Mouse (Mus musculus): ENCODE results near the gene Mest. TPM values are rescaled to one million over a fixed set of nuclear protein-coding genes. Genes with fewer than 3 reads are reported as not detected.

Gene Mest
- polyA plus RNA-seq, 1 experiment from 2014 or later = 1,492 TPM

- H3K36me3 ChIP-seq (ENCODE audit: control insufficient read depth, insufficient read depth, low read length) = no peaks in the 10 kb centered on the region
- ATAC-seq (ENCODE audit: insufficient read depth, low FRiP score, low TSS enrichment) (no peak), DNase-seq (ENCODE audit: low spot score) (no peak)
- H3K9me3 ChIP-seq (ENCODE audit: control insufficient read depth, low read length) = peaks cover 10% of the 10 kb centered on the region
- WGBS = 41% methylated on average over 18 of the region's 18 CpGs
- H3K9ac ChIP-seq (ENCODE audit: low read length) = no peak overlapping the region; the same call in 1 of the 2 replicates
- no peak overlapping the region for H3K27ac ChIP-seq (ENCODE audit: low read depth, low read length)
- no peak overlapping the region for H3K4me3 ChIP-seq (ENCODE audit: low read depth, low read length)
- no peaks in the 10 kb centered on the region for H3K27me3 ChIP-seq (ENCODE audit: control insufficient read depth, insufficient read depth, low read length)
- H3K4me2 ChIP-seq (ENCODE audit: low read depth) = no peak overlapping the region
- H3K4me1 ChIP-seq (ENCODE audit: control insufficient read depth, insufficient read depth, low read length) = peaks cover 22% of the 10 kb centered on the region
Measured at GRCm38 (mm10) chr6:30732571-30733130, 9.3 kb downstream of the Mest start.

GRCm38 (mm10) chr6:30734465-30734864, 11.1 kb downstream of the Mest start:
- ATAC-seq (ENCODE audit: insufficient read depth, low FRiP score, low TSS enrichment) (no peak), DNase-seq (ENCODE audit: low spot score) (no peak)
- no peaks in the 10 kb centered on the region for H3K36me3 ChIP-seq (ENCODE audit: control insufficient read depth, insufficient read depth, low read length)
- H3K9me3 ChIP-seq (ENCODE audit: control insufficient read depth, low read length) = peaks cover 19% of the 10 kb centered on the region
- 61% methylated on average over 6 of the region's 6 CpGs for WGBS
- H3K27me3 ChIP-seq (ENCODE audit: control insufficient read depth, insufficient read depth, low read length) = no peaks in the 10 kb centered on the region
- peak overlapping the region; percentile 90 for H3K27ac ChIP-seq (ENCODE audit: low read depth, low read length)
- H3K9ac ChIP-seq (ENCODE audit: low read length) = peak overlapping the region; percentile 60
- peak overlapping the region; percentile 55 for H3K4me2 ChIP-seq (ENCODE audit: low read depth)
- H3K4me1 ChIP-seq (ENCODE audit: control insufficient read depth, insufficient read depth, low read length) = peaks cover 21% of the 10 kb centered on the region
- H3K4me3 ChIP-seq (ENCODE audit: low read depth, low read length) = no peak overlapping the region

GRCm38 (mm10) chr6:30734988-30735727, 11.8 kb downstream of the Mest start:
- WGBS = 45% methylated on average over 22 of the region's 22 CpGs
- Histone ChIP-seq H3K9me3 (ENCODE audit: control insufficient read depth, low read length) (peaks cover 19% of the 10 kb centered on the region), H3K4me1 (ENCODE audit: control insufficient read depth, insufficient read depth, low read length) (peaks cover 14% of the 10 kb centered on the region), H3K9ac (ENCODE audit: low read length) (peak overlapping the region; percentile 60), H3K4me2 (ENCODE audit: low read depth) (peak overlapping the region; percentile 55), H3K27me3 (ENCODE audit: control insufficient read depth, insufficient read depth, low read length) (no peaks in the 10 kb centered on the region), H3K27ac (ENCODE audit: low read depth, low read length) (peak overlapping the region; percentile 90), H3K36me3 (ENCODE audit: control insufficient read depth, insufficient read depth, low read length) (no peaks in the 10 kb centered on the region), H3K4me3 (ENCODE audit: low read depth, low read length) (peak overlapping the region; percentile 13; the same call in 1 of the 2 replicates)
- ATAC-seq (ENCODE audit: insufficient read depth, low FRiP score, low TSS enrichment) = no peak
- no peak for DNase-seq (ENCODE audit: low spot score)

GRCm38 (mm10) chr6:30735728-30736371, 12.5 kb downstream of the Mest start:
- ATAC-seq (ENCODE audit: insufficient read depth, low FRiP score, low TSS enrichment) (no peak), DNase-seq (ENCODE audit: low spot score) (peak; percentile 68)
- H3K4me2 ChIP-seq (ENCODE audit: low read depth) = peak overlapping the region; percentile 55
- peak overlapping the region; percentile 90 for H3K27ac ChIP-seq (ENCODE audit: low read depth, low read length)
- peak overlapping the region; percentile 60 for H3K9ac ChIP-seq (ENCODE audit: low read length)
- 41% methylated on average over 15 of the region's 15 CpGs for WGBS
- H3K4me3 ChIP-seq (ENCODE audit: low read depth, low read length) = peak overlapping the region; percentile 13; the same call in 1 of the 2 replicates
- H3K9me3 ChIP-seq (ENCODE audit: control insufficient read depth, low read length) = peaks cover 19% of the 10 kb centered on the region
- peaks cover 11% of the 10 kb centered on the region for H3K4me1 ChIP-seq (ENCODE audit: control insufficient read depth, insufficient read depth, low read length)
- H3K27me3 ChIP-seq (ENCODE audit: control insufficient read depth, insufficient read depth, low read length) = no peaks in the 10 kb centered on the region
- peaks cover 2% of the 10 kb centered on the region; the same call in 1 of the 2 replicates for H3K36me3 ChIP-seq (ENCODE audit: control insufficient read depth, insufficient read depth, low read length)

- peaks cover 2% of the 10 kb centered on the region; the same call in 1 of the 2 replicates for H3K36me3 ChIP-seq (ENCODE audit: control insufficient read depth, insufficient read depth, low read length)
- H3K27ac ChIP-seq (ENCODE audit: low read depth, low read length) = peak overlapping the region; percentile 90
- no peaks in the 10 kb centered on the region for H3K27me3 ChIP-seq (ENCODE audit: control insufficient read depth, insufficient read depth, low read length)
- H3K4me1 ChIP-seq (ENCODE audit: control insufficient read depth, insufficient read depth, low read length) = peaks cover 11% of the 10 kb centered on the region
- WGBS = 39% methylated on average over 13 of the region's 13 CpGs
- no peak overlapping the region for H3K9ac ChIP-seq (ENCODE audit: low read length)
- peak overlapping the region; percentile 55 for H3K4me2 ChIP-seq (ENCODE audit: low read depth)
- H3K4me3 ChIP-seq (ENCODE audit: low read depth, low read length) = 0 out of 2 replicates have a peak overlapping the region, but pooled peaks have one; percentile 49
- DNase-seq (ENCODE audit: low spot score) (peak; percentile 63), ATAC-seq (ENCODE audit: insufficient read depth, low FRiP score, low TSS enrichment) (peak; percentile 26; the same call in 1 of the 2 replicates)
- peaks cover 19% of the 10 kb centered on the region for H3K9me3 ChIP-seq (ENCODE audit: control insufficient read depth, low read length)
Measured at GRCm38 (mm10) chr6:30736372-30736762, 13.0 kb downstream of the Mest start.

- Histone ChIP-seq H3K27me3 (ENCODE audit: control insufficient read depth, insufficient read depth, low read length) (no peaks in the 10 kb centered on the region), H3K27ac (ENCODE audit: low read depth, low read length) (peak overlapping the region; percentile 90), H3K36me3 (ENCODE audit: control insufficient read depth, insufficient read depth, low read length) (peaks cover 2% of the 10 kb centered on the region; the same call in 1 of the 2 replicates), H3K4me2 (ENCODE audit: low read depth) (peak overlapping the region; percentile 55), H3K9ac (ENCODE audit: low read length) (peak overlapping the region; percentile 54), H3K4me1 (ENCODE audit: control insufficient read depth, insufficient read depth, low read length) (peaks cover 11% of the 10 kb centered on the region), H3K9me3 (ENCODE audit: control insufficient read depth, low read length) (peaks cover 19% of the 10 kb centered on the region), H3K4me3 (ENCODE audit: low read depth, low read length) (peak overlapping the region; percentile 49)
- peak; percentile 90 for DNase-seq (ENCODE audit: low spot score)
- 49% methylated on average over 29 of the region's 29 CpGs for WGBS
- peak; percentile 40 for ATAC-seq (ENCODE audit: insufficient read depth, low FRiP score, low TSS enrichment)
Measured at GRCm38 (mm10) chr6:30736864-30737547, 13.7 kb downstream of the Mest start.

- DNase-seq (ENCODE audit: low spot score) (peak; percentile 84), ATAC-seq (ENCODE audit: insufficient read depth, low FRiP score, low TSS enrichment) (peak; percentile 56)
- Histone ChIP-seq H3K27ac (ENCODE audit: low read depth, low read length) (peak overlapping the region; percentile 68), H3K4me2 (ENCODE audit: low read depth) (peak overlapping the region; percentile 55), H3K4me3 (ENCODE audit: low read depth, low read length) (peak overlapping the region; percentile 49), H3K9me3 (ENCODE audit: control insufficient read depth, low read length) (peaks cover 19% of the 10 kb centered on the region), H3K4me1 (ENCODE audit: control insufficient read depth, insufficient read depth, low read length) (peaks cover 8% of the 10 kb centered on the region), H3K36me3 (ENCODE audit: control insufficient read depth, insufficient read depth, low read length) (peaks cover 2% of the 10 kb centered on the region; the same call in 1 of the 2 replicates), H3K9ac (ENCODE audit: low read length) (peak overlapping the region; percentile 72), H3K27me3 (ENCODE audit: control insufficient read depth, insufficient read depth, low read length) (no peaks in the 10 kb centered on the region)
- 46% methylated on average over 55 of the region's 66 CpGs for WGBS
Measured at GRCm38 (mm10) chr6:30737548-30738463, 14.5 kb downstream of the Mest start.

All from neural tube, embryonic 11.5 days (tissue).